Mouse (Mus musculus): Measurements from ENCODE around the gene Fam184b. TPM values are rescaled to one million over a fixed set of nuclear protein-coding genes. Genes with fewer than 3 reads are reported as not detected.
A peak's percentile ranks its signal among the peaks of the same experiment; 100 is the strongest.

Fam184b gene
- polyA plus RNA-seq, 1 experiment from 2014 or later, result 2.8 TPM

DNA sequence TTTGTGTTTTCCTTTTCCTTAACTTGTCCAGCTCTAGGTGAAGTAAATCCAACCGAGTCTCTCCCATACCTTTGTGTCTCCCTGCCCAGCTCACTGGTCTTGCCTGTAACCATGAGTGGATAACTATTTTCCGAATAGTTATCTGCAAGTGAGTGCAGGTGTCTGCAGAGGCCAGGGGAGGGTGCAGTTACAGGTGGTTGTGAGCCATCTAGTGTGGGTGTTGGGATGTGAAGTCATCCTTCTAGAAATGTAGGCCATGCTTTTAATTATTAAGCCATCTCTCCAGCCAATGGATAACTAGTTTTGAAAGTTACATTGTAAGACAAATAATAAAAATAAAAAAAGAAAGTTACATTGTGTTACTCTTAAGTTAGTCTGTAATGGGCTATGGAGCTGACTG is 125.9 kb downstream of the Fam184b start:
- H3K36me3 ChIP-seq (ENCODE audit: control insufficient read depth, insufficient read depth, low read length), result peaks cover 12% of the 10 kb centered on the region
- no peak overlapping the region for H3K4me2 ChIP-seq (ENCODE audit: low read depth, low read length)
- no peaks in the 10 kb centered on the region for H3K9me3 ChIP-seq (replicated peaks; ENCODE audit: control insufficient read depth, low read length)
- H3K27ac ChIP-seq (ENCODE audit: low read length), result no peak overlapping the region
- H3K27me3 ChIP-seq (ENCODE audit: control insufficient read depth, insufficient read depth, low read length), result no peaks in the 10 kb centered on the region
- H3K4me3 ChIP-seq (replicated peaks; ENCODE audit: low read length), result no peak overlapping the region
- 90% methylated on average over 2 of the region's 2 CpGs for WGBS
- ATAC-seq (ENCODE audit: insufficient read depth, low FRiP score), result no peak
- no peaks in the 10 kb centered on the region for H3K4me1 ChIP-seq (ENCODE audit: control insufficient read depth, insufficient read depth, low read length)
- H3K9ac ChIP-seq (ENCODE audit: low read length), result no peak overlapping the region

GRCm38 (mm10) chr5:45512908-45513307 is 126.5 kb downstream of the Fam184b start:
- no peak overlapping the region for H3K9ac ChIP-seq (ENCODE audit: low read length)
- H3K27ac ChIP-seq (ENCODE audit: low read length), result no peak overlapping the region
- H3K36me3 ChIP-seq (ENCODE audit: control insufficient read depth, insufficient read depth, low read length), result peaks cover 12% of the 10 kb centered on the region
- WGBS, result 87% methylated on average over 6 of the region's 6 CpGs
- H3K4me1 ChIP-seq (ENCODE audit: control insufficient read depth, insufficient read depth, low read length), result no peaks in the 10 kb centered on the region
- no peaks in the 10 kb centered on the region for H3K27me3 ChIP-seq (ENCODE audit: control insufficient read depth, insufficient read depth, low read length)
- H3K4me2 ChIP-seq (ENCODE audit: low read depth, low read length), result no peak overlapping the region
- no peak overlapping the region for H3K4me3 ChIP-seq (replicated peaks; ENCODE audit: low read length)
- no peaks in the 10 kb centered on the region for H3K9me3 ChIP-seq (replicated peaks; ENCODE audit: control insufficient read depth, low read length)
- no peak for ATAC-seq (ENCODE audit: insufficient read depth, low FRiP score)

DNA sequence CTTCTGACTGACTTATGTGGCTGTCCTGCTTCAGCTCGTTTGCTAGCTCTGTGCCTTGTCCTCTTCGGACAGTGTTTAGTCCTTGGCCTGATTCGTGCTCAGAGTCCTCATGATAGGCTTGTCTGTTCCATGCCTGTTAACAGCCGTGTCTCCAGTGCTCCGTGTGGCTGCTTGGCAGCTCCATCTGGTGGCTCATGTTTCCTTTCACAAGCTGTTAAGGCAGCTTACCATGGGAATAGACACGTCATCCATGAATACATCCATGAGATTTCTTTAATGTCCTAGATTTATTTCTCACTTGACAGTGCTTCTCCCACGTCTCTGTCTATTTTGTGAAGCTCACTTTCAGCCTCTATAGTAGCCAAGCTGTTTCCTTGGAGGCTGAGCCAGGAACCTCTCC is 129.3 kb downstream of the Fam184b start:
- Histone ChIP-seq H3K4me1 (ENCODE audit: control insufficient read depth, insufficient read depth, low read length) (no peaks in the 10 kb centered on the region), H3K27ac (ENCODE audit: low read length) (no peak overlapping the region), H3K9ac (ENCODE audit: low read length) (no peak overlapping the region), H3K9me3 (replicated peaks; ENCODE audit: control insufficient read depth, low read length) (no peaks in the 10 kb centered on the region), H3K27me3 (ENCODE audit: control insufficient read depth, insufficient read depth, low read length) (no peaks in the 10 kb centered on the region), H3K4me2 (ENCODE audit: low read depth, low read length) (no peak overlapping the region), H3K36me3 (ENCODE audit: control insufficient read depth, insufficient read depth, low read length) (peaks cover 30% of the 10 kb centered on the region), H3K4me3 (replicated peaks; ENCODE audit: low read length) (no peak overlapping the region)
- no peak for ATAC-seq (ENCODE audit: insufficient read depth, low FRiP score)
- WGBS, result 85% methylated on average over 7 of the region's 7 CpGs

DNA sequence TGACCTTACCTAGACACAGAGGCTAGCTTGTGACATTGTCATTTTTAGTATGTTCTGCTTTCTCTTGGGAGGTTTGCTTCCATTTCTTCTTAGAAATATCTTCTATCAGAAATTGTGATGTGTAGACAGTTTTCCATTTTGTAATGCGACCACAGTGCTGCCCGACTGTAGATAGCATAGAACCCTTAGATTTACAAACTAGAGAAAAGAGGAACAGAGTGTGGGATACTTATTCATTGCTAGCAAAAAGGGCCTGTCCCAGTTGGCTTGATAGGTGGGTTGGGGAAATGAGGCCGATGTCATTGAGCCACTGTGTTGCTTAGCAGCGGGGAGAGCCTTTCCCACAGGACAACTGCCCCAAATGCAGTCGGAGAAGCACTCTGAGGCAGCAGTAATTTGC is 141.8 kb downstream of the Fam184b start:
- no peak overlapping the region for H3K4me3 ChIP-seq (replicated peaks; ENCODE audit: low read length)
- WGBS, result 89% methylated on average over 5 of the region's 5 CpGs
- H3K27ac ChIP-seq (ENCODE audit: low read length), result no peak overlapping the region
- peaks cover 12% of the 10 kb centered on the region for H3K4me1 ChIP-seq (ENCODE audit: control insufficient read depth, insufficient read depth, low read length)
- H3K36me3 ChIP-seq (ENCODE audit: control insufficient read depth, insufficient read depth, low read length), result peaks cover 26% of the 10 kb centered on the region
- H3K4me2 ChIP-seq (ENCODE audit: low read depth, low read length), result no peak overlapping the region
- no peak for ATAC-seq (ENCODE audit: insufficient read depth, low FRiP score)
- no peaks in the 10 kb centered on the region for H3K9me3 ChIP-seq (replicated peaks; ENCODE audit: control insufficient read depth, low read length)
- no peaks in the 10 kb centered on the region for H3K27me3 ChIP-seq (ENCODE audit: control insufficient read depth, insufficient read depth, low read length)
- no peak overlapping the region for H3K9ac ChIP-seq (ENCODE audit: low read length)

GRCm38 (mm10) chr5:45496930-45497550 is 142.4 kb downstream of the Fam184b start:
- Histone ChIP-seq H3K4me2 (ENCODE audit: low read depth, low read length) (no peak overlapping the region), H3K36me3 (ENCODE audit: control insufficient read depth, insufficient read depth, low read length) (peaks cover 25% of the 10 kb centered on the region), H3K4me3 (replicated peaks; ENCODE audit: low read length) (no peak overlapping the region), H3K9me3 (replicated peaks; ENCODE audit: control insufficient read depth, low read length) (no peaks in the 10 kb centered on the region), H3K9ac (ENCODE audit: low read length) (no peak overlapping the region), H3K27ac (ENCODE audit: low read length) (no peak overlapping the region), H3K27me3 (ENCODE audit: control insufficient read depth, insufficient read depth, low read length) (no peaks in the 10 kb centered on the region), H3K4me1 (ENCODE audit: control insufficient read depth, insufficient read depth, low read length) (peaks cover 12% of the 10 kb centered on the region)
- 86% methylated on average over 12 of the region's 12 CpGs for WGBS
- no peak for ATAC-seq (ENCODE audit: insufficient read depth, low FRiP score)

DNA sequence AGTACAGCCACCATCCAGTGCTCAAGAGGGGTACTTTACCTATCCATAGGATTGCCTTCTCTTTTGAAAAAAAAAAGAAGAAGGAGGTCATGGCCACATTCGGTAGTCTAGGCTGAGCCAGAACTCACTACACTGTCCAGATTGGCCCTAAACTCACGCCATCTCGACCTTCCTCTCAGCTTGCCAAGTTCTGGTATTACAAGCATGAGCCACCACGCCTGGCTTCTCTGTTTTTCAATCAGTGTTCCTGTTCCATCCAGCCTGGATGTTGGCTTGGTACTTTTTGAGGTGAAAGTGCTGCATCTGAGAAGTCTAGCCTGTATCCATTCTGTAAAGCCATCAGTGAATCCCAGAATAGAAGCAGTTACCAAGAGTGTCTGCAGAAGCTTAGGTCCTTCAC is 142.9 kb downstream of the Fam184b start:
- ATAC-seq (ENCODE audit: insufficient read depth, low FRiP score), result no peak
- WGBS, result 82% methylated on average over 4 of the region's 4 CpGs
- Histone ChIP-seq H3K27me3 (ENCODE audit: control insufficient read depth, insufficient read depth, low read length) (no peaks in the 10 kb centered on the region), H3K27ac (ENCODE audit: low read length) (no peak overlapping the region), H3K4me2 (ENCODE audit: low read depth, low read length) (no peak overlapping the region), H3K9me3 (replicated peaks; ENCODE audit: control insufficient read depth, low read length) (no peaks in the 10 kb centered on the region), H3K4me3 (replicated peaks; ENCODE audit: low read length) (no peak overlapping the region), H3K9ac (ENCODE audit: low read length) (no peak overlapping the region), H3K4me1 (ENCODE audit: control insufficient read depth, insufficient read depth, low read length) (peaks cover 12% of the 10 kb centered on the region), H3K36me3 (ENCODE audit: control insufficient read depth, insufficient read depth, low read length) (peaks cover 22% of the 10 kb centered on the region)

GRCm38 (mm10) chr5:45496042-45496441 is 143.4 kb downstream of the Fam184b start:
- ATAC-seq (ENCODE audit: insufficient read depth, low FRiP score), result no peak
- no peaks in the 10 kb centered on the region for H3K9me3 ChIP-seq (replicated peaks; ENCODE audit: control insufficient read depth, low read length)
- no peak overlapping the region for H3K9ac ChIP-seq (ENCODE audit: low read length)
- peaks cover 12% of the 10 kb centered on the region for H3K4me1 ChIP-seq (ENCODE audit: control insufficient read depth, insufficient read depth, low read length)
- H3K27ac ChIP-seq (ENCODE audit: low read length), result no peak overlapping the region
- H3K36me3 ChIP-seq (ENCODE audit: control insufficient read depth, insufficient read depth, low read length), result peaks cover 22% of the 10 kb centered on the region
- no peak overlapping the region for H3K4me3 ChIP-seq (replicated peaks; ENCODE audit: low read length)
- H3K27me3 ChIP-seq (ENCODE audit: control insufficient read depth, insufficient read depth, low read length), result no peaks in the 10 kb centered on the region
- no peak overlapping the region for H3K4me2 ChIP-seq (ENCODE audit: low read depth, low read length)

DNA sequence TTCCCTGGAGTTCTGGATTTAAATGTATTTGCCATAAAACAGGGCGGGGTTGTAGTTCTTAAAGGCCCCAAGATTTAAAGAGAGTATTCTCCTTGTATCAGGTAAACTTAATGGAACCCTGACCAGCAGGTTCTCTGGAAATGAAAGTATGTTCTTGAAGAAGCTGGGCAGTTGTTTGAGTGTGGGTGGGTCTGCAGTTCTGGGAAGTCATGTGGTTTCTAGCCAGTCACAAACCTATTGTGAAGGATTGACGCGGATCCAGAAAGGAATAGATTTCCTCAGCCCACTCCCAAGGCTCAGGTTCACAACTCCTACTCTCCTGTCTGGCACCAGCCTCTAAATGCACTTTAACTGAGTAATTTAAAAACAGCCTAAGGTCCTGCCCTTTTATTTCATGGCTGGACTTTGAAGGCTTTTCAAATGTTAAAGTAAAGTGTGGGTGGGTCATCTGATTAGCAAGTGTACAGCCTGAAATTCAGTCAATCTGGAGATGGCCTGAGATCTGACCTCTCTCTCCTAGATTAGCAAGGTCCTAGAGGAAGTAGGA is 143.9 kb downstream of the Fam184b start:
- Histone ChIP-seq H3K27ac (ENCODE audit: low read length) (no peak overlapping the region), H3K4me1 (ENCODE audit: control insufficient read depth, insufficient read depth, low read length) (peaks cover 12% of the 10 kb centered on the region), H3K4me2 (ENCODE audit: low read depth, low read length) (no peak overlapping the region), H3K4me3 (replicated peaks; ENCODE audit: low read length) (no peak overlapping the region), H3K36me3 (ENCODE audit: control insufficient read depth, insufficient read depth, low read length) (peaks cover 22% of the 10 kb centered on the region), H3K27me3 (ENCODE audit: control insufficient read depth, insufficient read depth, low read length) (no peaks in the 10 kb centered on the region), H3K9me3 (replicated peaks; ENCODE audit: control insufficient read depth, low read length) (no peaks in the 10 kb centered on the region), H3K9ac (ENCODE audit: low read length) (no peak overlapping the region)
- ATAC-seq (ENCODE audit: insufficient read depth, low FRiP score), result no peak
- WGBS, result 78% methylated on average over 3 of the region's 3 CpGs

GRCm38 (mm10) chr5:45494093-45494755 is 145.2 kb downstream of the Fam184b start:
- Histone ChIP-seq H3K4me3 (replicated peaks; ENCODE audit: low read length) (peak overlapping the region; percentile 87), H3K9ac (ENCODE audit: low read length) (peak overlapping the region; percentile 84), H3K36me3 (ENCODE audit: control insufficient read depth, insufficient read depth, low read length) (peaks cover 15% of the 10 kb centered on the region; the same call in 1 of the 2 replicates), H3K27ac (ENCODE audit: low read length) (peak overlapping the region; percentile 85), H3K4me2 (ENCODE audit: low read depth, low read length) (peak overlapping the region; percentile 92), H3K4me1 (ENCODE audit: control insufficient read depth, insufficient read depth, low read length) (peaks cover 12% of the 10 kb centered on the region), H3K27me3 (ENCODE audit: control insufficient read depth, insufficient read depth, low read length) (no peaks in the 10 kb centered on the region), H3K9me3 (replicated peaks; ENCODE audit: control insufficient read depth, low read length) (no peaks in the 10 kb centered on the region)
- WGBS, result 53% methylated on average over 9 of the region's 9 CpGs
- no peak for ATAC-seq (ENCODE audit: insufficient read depth, low FRiP score)

Measured in stomach, embryonic 16.5 days (tissue).